Comparison of ENCODE assay signal across 11 mouse cellular contexts in genomic region chr1:133265114-133265766, GRCm38 (mm10). TPM values are rescaled to one million over a fixed set of nuclear protein-coding genes. Genes with fewer than 3 reads are reported as not detected.
DNase-seq lines count a peak whose midpoint lies in the region; ATAC-seq and TF ChIP-seq lines count a peak whose summit lies in the region.
"Had no signal": no experiment of that assay in that cellular context is flagged by ENCODE, and none has a peak within 500 bp of the region (broad histone marks: within the 10 kb centered on the region; RNA-seq: fewer than 3 reads in every experiment).

No protein-coding gene starts in this region.

- ATAC-seq in Patski, result peak; percentile 48

- H3K4me3 ChIP-seq in left cerebral cortex, adult 2 months, result no peak overlapping the region
- H3K4me3 ChIP-seq: embryonic facial prominence, embryonic 15.5 days had no signal

- POLR2A ChIA-PET in Patski (lab: Charles Lee), result no interaction called here

- no peak for DNase-seq in left cerebral cortex, adult 2 months (ENCODE audit: extremely low spot score in 1 of 2, low spot score in 2 of 2)
- DNase-seq in left cerebral cortex, adult 18-20 months (ENCODE audit: low spot score in 2 of 2), result no peak
- peak; percentile 22 for DNase-seq in Patski (ENCODE audit: low read depth, low spot score)
- peak; percentile 89 for DNase-seq in kidney, adult 9 months
- DNase-seq in lung, postnatal 25 days (ENCODE audit: low spot score), result peak; percentile 23
- no peak for DNase-seq in cerebellum, adult 9-11 months
- DNase-seq in cerebellum, postnatal 25 days, result no peak
- no peak for DNase-seq in heart, adult 18-20 months

- CTCF ChIA-PET in Patski (lab: Charles Lee), result interaction anchor here (1.0 to 4.5 kb wide), 2 partner anchors 42 to 92 kb away, joined by 3 to 22 read pairs; no protein-coding TSS in a partner anchor

- H3K27me3 ChIP-seq in Patski, result no peaks in the 10 kb centered on the region
- H3K27me3 ChIP-seq: embryonic facial prominence, embryonic 15.5 days had no signal

- H3K27ac ChIP-seq in left cerebral cortex, adult 2 months, result no peak overlapping the region
- H3K27ac ChIP-seq: embryonic facial prominence, embryonic 15.5 days had no signal

- in situ Hi-C loops in Patski (cut with MboI; ENCODE audit: low pct_unique_long_range_greater_than_20kb), result no loop called here

- peak; percentile 22 for TF ChIP-seq CTCF in left cerebral cortex, adult 2 months (IDR thresholded peaks at IDR 0.05)
- no peak for TF ChIP-seq CTCF in Patski (IDR thresholded peaks at IDR 0.05)

- intact Hi-C loops in left cerebral cortex, adult 2 months (cut with DNase I), result no loop called here

RNA-seq across cellular contexts. Expression of gene Golt1a, which starts 44.4 kb away (rescaled TPM):
- under 1 TPM; 0.37 to 0.72 TPM for total RNA-seq in left cerebral cortex, adult 2 months (2021)
- 1 to 10 TPM in 1 of 2 experiments, not detected in 1; 1.1 TPM for total RNA-seq in left cerebral cortex, adult 18-20 months (2021)
- 6.9 TPM for polyA plus RNA-seq in Patski (2021)
- not detected for total RNA-seq in heart, adult 18-20 months (2021)
- total RNA-seq: monocyte, adult 5-6 weeks had no signal

RNA-seq across cellular contexts. Expression of gene Kiss1, which starts 56.4 kb away (rescaled TPM):
- 1 to 10 TPM in 1 of 2 experiments, not detected in 1; 1.6 TPM for total RNA-seq in left cerebral cortex, adult 2 months (2021)
- not detected for total RNA-seq in left cerebral cortex, adult 18-20 months (2021)
- not detected for polyA plus RNA-seq in Patski (2021)
- total RNA-seq in heart, adult 18-20 months (2021), result not detected
- total RNA-seq: left cerebral cortex, adult 8-10 months; monocyte, adult 5-6 weeks had no signal

Comparison
In these comparisons a context has a peak if more than half of its experiments do, and no peak if none do; other contexts are left out.
1. DNase-seq: peak in Patski (single experiment), kidney, adult 9 months (single experiment) and lung, postnatal 25 days (single experiment); none in left cerebral cortex, adult 2 months (0 of 2), left cerebral cortex, adult 18-20 months (0 of 2), cerebellum, adult 9-11 months (single experiment), cerebellum, postnatal 25 days (0 of 2) and heart, adult 18-20 months (0 of 2).